Mouse (Mus musculus) CD4-positive, CD25-positive, alpha-beta regulatory T cell, adult 4 months (primary cell): ENCODE measurements around the gene Slx1b. TPM values are rescaled to one million over a fixed set of nuclear protein-coding genes. Genes with fewer than 3 reads are reported as not detected.
A peak's percentile ranks its signal among the peaks of the same experiment; 100 is the strongest.
"Not testable (repeated sequence)": the region's sequence is repeated elsewhere in the genome, so short reads cannot be mapped to it uniquely, and the experiment has no call there.

Experiments
- ATAC-seq: one replicate; pipeline ENCODE4 v1.8.0; 2017
- polyA plus RNA-seq, 2 experiments: library from polyadenylated mRNA; unstranded; fragments of 100-300 nt; shearing (Covaris generic); gene quantifications; one replicate each; pipeline ENCODE4 v1.2.1; 2017

The Slx1b gene
- polyA plus RNA-seq, 2 experiments from 2014 or later = 10.6 to 21.4 TPM

DNA sequence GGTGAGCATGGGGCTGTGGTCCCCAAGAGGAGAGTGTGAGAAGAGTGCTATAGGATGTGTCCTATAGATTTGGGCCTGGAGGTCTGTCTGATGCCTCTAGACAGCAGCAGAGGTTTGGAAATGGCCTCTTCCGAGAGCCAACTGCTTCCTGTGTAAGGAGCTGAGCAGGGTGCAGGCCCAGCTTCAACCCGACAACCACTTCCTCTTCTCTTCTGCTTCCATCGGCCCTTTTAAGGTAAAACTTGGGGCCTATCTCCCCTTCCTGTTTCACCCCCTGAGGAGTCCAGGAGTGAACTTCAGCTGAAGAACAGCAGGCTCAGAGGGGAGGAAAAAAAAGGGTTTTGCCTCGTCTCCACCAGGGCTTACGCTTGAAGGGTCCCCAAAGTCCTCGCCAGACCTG is 6.8 kb upstream of the Slx1b start:
- peak; percentile 69 for ATAC-seq

GRCm38 (mm10) chr7:126701559-126702357 is 6.2 kb upstream of the Slx1b start:
- no peak for ATAC-seq

- ATAC-seq = peak; percentile 37
Observed at GRCm38 (mm10) chr7:126701070-126701469, 5.5 kb upstream of the Slx1b start.

DNA sequence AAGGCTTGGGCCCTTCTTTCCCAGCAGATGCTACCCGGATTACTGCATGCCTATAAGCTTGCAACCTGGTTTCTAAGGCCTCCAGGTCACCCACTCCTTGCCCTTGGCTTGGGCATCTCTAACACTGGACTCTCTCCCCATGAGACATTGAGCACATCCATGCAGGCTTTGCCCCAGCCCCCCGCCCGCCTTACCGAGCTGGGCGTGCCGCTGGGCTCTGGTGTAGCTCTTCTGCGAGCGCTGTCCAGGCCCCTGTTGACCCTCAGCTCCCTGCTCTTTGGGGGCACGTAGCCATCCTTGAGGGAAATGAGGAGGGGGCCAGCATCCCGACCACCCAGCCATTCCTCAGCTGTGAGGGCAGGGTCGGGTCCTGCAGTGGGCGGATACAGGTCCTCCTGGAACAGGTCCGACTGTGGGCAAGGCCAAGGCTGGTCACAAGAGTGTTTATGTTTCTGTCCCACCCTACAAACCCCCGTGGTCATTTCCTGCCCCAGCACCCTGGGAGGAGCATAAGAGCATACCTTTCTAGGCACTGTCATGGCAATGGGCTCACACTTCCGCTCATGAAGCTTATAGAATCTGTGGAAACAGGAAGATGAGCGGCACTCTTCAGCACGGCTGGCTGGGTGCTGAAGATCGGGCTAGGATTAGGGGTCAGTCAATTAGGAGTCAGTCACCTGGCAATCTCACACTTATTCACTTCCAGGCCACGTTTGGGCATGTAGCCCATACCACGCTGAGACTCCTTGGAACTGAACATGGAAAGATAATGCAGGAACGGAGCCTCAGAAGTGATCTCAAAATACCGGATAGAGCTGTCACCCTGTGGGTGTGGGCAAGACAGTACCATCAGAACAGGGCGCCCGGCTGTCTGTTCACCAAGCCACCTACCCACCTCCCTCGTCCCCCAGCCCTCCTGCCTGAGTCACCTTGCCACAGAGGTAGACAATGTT is 4.8 kb upstream of the Slx1b start:
- no peak for ATAC-seq

DNA sequence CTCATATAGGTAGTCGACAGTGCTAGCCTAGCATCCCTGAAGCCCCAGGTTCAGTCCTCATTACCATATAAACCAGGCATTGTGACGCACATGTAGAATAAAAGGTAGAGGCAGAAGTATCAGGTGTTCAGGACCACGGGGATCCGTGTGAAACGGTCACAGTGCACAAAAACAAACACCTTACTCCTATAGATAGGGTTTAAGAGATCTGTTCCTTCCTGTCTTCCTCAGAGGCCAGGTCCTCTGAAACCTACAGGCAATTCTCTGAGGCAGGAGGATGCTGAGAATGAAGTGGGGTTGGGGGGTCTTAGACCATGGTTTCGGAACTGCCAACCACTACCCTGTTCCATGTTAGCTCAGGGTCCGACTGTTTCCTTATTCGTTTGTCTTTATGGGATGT is 2.3 kb upstream of the Slx1b start:
- ATAC-seq = no peak

DNA sequence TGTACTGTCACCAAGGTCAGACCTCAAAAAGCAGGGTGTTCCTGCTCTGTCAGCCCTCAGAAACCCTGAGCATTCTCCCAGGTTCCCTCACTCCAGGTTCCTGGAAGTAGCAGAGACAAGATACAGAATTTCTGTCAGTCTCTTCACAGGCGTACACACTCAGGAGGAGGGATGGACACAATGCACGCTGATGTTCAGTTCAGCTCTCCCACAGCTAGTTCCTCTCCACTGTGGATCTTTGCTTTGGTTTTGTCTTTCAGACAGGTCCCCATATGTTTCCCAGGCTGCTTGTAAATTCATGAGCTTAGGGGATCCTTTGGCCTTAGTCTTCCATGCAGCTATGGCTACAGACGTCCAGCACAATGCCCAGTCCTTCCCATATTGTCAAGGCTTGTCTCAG is 1.3 kb upstream of the Slx1b start:
- no peak for ATAC-seq

DNA sequence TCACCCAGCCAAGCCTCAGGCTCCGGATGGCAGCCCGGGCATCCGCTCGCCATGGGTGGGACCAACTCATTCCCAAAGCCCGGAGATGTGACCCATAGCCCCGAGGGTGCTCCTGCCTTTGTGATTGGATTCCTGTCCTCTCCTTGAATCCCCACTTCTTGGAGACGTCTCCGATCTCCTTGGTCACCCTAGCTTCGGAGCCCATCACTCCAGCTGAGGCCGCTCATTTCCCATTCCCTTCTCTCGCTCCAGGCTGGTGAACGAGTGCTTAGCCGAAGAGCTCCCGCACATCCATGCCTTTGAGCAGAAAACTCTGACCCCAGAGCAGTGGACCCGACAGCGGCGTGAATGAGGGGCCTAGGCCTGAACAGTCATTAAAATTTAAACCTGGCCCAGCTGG is 719 bp upstream of the Slx1b start:
- no peak for ATAC-seq

DNA sequence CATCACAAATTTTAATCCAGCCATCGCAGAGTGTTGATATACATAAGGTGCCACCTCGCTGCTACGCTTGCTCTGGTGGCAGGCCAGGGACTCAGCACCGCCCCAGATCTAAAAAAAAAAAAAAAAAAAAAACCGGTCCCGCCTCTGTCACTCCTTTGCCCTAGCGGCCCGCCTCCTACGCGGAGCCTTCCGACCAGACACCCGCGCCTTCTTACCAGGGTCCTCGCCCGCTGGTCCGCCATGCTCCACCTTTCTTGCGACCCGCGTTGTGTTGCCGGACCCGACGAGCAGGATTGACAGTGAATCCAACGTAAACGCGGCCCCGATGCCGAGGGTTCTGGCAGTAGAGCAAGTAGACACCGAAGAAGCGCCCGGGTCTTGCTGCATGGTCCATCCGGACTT is 373 bp downstream of the Slx1b start, which contains the start of gene Bola2:
Gene Bola2, plus strand, starts transcription at position 192 of the 402 bp plus-strand sequence.
- peak; percentile 55 for ATAC-seq

- no peak for ATAC-seq
Observed at GRCm38 (mm10) chr7:126694441-126695051, 1.0 kb downstream of the Slx1b start.

- ATAC-seq = no peak
Observed at GRCm38 (mm10) chr7:126693781-126694180, 1.8 kb downstream of the Slx1b start.

DNA sequence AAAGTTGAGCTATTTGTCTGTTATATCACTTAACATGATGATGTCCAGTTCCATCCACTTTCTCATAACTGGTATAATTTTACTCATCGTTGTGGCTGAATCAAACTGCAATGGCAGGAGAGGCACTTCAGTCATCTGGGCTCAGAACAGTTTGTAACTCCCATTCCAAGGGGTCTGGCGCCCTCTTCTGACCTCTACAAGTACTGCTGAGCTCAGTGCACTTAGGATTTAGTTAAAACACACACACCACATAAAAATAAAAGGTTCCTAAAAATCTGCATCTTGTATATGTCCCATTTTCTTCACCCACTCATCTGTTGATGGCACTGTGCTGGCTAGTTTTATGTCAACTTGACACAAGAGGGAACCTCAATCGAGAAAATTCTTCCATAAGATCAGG is 2.3 kb downstream of the Slx1b start:
- no peak for ATAC-seq

GRCm38 (mm10) chr7:126692426-126692825 is 3.2 kb downstream of the Slx1b start:
- no peak for ATAC-seq

GRCm38 (mm10) chr7:126691676-126692075 is 3.9 kb downstream of the Slx1b start:
- no peak for ATAC-seq

DNA sequence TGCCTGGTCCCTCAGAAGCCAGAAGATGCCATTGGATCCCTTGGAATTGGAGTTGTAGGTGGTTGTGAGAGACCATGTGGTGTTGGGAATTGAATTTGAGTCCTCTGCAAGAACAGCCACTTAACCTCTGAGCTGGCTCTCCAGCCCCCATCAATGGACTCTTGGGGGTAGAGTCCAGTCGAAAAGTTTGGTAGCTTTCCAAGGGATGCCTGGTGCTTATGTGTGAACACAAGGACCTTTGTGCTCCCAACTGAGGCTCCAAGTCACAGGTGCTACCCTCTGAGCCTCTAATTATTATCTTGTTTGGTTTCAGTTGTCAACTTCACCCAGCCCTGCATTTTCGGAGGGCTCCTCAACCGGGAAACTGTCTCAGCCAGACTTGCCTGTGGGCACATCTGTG is 4.8 kb downstream of the Slx1b start:
- ATAC-seq = no peak

DNA sequence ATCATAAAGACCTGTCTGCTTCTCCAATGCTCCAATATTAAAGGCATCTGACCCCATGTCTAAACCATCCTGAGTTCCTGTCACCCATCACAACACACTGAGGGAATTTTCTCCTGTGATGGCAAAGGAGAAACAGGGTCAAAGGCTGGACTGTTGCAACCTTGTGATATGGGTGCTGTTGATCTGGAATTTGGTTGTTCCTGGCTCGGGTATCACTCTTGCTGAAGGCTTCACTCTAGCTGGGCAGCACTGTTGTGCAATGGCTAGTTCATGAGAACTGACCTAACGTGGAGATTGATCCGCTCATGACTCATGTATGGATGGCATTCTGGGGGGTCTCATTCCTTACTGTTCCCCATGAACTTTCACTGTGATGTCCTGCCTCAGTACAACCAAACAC is 6.6 kb downstream of the Slx1b start:
- ATAC-seq = no peak

- not testable (repeated sequence) for ATAC-seq
Observed at GRCm38 (mm10) chr7:126688156-126688555, 7.4 kb downstream of the Slx1b start.

GRCm38 (mm10) chr7:126681221-126681620 is 14.4 kb downstream of the Slx1b start:
- no peak for ATAC-seq

DNA sequence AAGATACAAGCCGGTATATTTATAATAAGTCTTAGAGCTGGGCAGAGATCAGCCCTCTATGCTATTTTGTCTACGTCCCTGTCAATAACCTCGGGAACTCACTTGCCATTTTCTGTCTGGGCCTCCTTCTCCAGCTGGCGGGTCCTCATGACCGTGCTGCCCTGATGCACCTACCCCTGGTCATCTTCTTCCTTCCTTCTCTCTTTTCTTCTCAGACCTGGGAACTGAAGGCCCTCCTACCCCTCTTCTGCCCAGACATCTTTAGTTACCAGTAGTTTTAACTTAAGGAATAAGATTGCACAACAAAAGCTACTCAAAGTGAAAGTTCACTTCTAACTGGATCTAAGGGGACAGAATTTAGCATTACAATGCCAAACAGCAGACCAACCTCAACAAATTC is 15.9 kb downstream of the Slx1b start:
- no peak for ATAC-seq

GRCm38 (mm10) chr7:126678545-126679341 is 16.8 kb downstream of the Slx1b start:
- ATAC-seq = no peak

DNA sequence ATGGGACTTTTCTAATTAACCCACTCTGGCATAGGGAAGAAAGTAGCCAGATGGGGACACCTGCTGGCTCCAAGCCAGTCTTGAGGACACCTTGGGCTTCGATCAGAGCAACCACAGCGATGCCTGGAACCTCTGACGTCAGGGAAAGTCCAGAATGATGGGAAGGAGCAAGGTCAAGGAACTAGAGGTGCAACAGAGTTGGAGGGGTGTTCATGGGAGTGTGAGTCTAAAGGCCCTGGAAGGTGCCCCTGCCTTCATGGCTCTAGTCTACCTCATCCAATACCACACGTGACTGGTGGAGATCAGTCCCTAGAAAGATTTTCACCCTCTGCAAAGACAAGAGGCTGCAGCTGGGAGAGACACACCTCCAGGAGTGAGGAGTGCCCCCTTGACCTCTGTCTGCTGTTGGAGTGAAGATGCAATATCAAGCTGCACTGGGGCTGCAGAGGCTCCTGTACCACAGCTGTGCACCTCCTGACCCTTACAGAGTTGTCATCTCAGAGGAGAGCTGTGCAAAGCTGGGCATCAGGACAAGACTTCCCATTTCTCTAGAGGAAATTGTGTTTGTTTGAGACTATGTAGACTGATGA is 18.9 kb downstream of the Slx1b start:
- ATAC-seq = no peak

DNA sequence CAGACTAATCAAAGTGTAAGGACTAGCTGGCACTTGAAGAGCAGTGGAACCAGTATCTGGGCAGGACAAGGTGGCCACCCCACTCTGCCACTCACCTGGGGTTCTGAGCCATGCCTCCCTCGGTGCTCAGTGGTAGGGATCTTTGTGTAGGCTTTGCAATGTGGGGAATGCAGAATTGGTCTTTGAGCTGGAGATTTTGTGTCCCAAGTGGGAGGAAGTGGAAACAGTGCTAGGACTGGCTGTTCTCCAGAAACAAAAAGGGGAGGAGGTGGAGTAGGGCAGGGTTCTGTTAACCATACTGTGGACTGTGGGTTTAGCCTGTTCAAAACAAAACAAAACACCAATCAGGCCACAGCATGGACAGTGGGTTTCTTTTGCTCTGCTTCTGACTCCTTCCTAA is 19.4 kb downstream of the Slx1b start, which contains the start of gene Sult1a1:
Gene Sult1a1, minus strand, starts transcription at position 226 of the 400 bp plus-strand sequence.
- ATAC-seq = no peak

DNA sequence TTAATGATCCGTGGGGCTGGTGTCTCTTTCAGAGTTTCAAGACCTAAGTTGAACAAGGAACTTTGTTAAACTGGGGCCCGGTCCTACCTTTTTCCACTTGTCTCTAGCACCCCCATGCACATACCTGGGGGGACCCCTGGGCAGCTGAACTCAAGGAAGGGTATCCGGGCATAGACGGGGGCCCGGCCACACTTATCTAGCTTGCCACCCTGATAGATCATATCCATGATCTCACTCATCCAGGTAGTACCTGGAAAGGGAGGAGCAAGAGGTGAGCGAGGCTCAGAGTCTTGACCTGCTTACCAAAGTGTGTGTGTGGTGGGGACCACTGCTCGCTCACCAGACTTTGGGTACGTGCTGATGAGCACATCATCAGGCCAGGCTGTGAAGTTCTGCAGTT is 20.5 kb downstream of the Slx1b start:
- ATAC-seq = no peak
